Mouse (Mus musculus) cerebral cortex, adult 2 months (tissue): ENCODE results near the gene Flywch2.

Experiments
- WGBS: fragments of 180-500 bp; shearing (Covaris S2); methylation state at CpG from one replicate; pipeline ENCODE4 v1.1.7; 2018; 5-methylcytosine and 5-hydroxymethylcytosine counted together

Flywch2 gene

DNA sequence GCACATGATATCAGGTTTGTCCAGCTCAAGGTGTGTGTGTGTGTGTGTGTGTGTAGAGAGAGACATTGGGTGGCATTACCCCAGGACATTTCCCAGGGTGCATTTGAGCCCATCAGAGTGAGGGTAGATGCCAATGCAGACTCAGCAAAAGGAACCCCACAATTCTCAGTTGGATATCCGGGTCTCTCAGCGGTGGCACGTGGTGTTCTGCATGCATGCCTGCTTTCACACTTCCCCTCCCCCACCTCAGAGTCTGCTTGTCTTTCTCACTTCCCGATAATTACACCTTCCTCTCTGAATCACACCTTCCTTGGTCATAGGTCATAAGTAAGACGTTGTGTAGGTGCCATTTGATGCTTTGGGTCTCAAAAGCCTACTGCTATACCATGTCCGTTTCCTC, 37.9 kb downstream of the Flywch2 start:
- 44% methylated on average over 6 of the region's 6 CpGs for WGBS

- WGBS = 87% methylated on average over 3 of the region's 3 CpGs
Observed at GRCm38 (mm10) chr17:23747471-23747870, 38.4 kb downstream of the Flywch2 start.

DNA sequence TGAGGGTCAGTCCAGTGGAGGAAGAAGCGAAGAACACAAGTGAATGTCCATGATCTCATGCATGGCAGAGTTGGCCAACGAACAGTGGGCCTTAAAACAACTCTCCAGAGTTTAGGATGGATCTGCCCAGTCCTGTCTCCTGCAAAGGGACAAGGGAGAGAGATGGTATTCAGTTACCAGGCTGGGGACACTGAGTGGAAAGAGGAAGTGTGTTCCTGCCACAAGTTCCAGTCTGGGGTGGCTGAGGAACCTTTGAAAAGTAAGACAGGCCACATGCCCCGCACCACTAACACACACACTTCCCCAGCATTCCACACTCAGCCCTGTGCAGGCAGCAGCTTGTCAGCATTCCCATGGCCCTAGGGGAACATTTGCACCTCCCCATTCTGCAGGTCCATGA, 39.1 kb downstream of the Flywch2 start:
- WGBS = 92% methylated on average over 3 of the region's 3 CpGs

GRCm38 (mm10) chr17:23746311-23746710, 39.6 kb downstream of the Flywch2 start:
- 25% methylated on average over 12 of the region's 12 CpGs for WGBS

- 1% methylated on average over 43 of the region's 45 CpGs for whole genome bisulfite sequencing
Observed at GRCm38 (mm10) chr17:23745301-23746251, 40.3 kb downstream of the Flywch2 start, which contains the start of gene Kremen2. Gene Kremen2 (minus strand): TSS chr17:23745833.

- WGBS = 9% methylated on average over 14 of the region's 14 CpGs
Observed at GRCm38 (mm10) chr17:23744651-23745050, 41.2 kb downstream of the Flywch2 start.

DNA sequence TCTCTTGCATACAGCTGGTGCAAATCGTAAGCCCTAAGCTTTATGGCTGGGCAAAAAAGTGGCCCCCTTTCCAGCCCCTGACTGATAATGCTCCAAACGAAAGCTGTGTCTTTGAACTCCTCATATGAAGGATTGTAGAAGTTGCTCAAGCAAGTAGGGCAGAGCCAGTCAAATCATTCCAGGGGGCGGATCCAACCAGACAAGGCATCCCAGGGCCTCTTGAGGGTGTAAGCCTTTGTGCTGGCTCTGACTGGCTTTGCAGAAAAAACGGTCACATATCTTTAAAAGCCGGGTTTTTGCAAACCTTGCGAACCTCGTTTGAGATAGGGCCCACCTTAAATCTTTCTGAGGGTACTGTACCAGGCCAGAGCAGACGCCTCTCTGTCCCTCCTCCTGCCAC, 41.8 kb downstream of the Flywch2 start:
- 68% methylated on average over 8 of the region's 8 CpGs for WGBS

DNA sequence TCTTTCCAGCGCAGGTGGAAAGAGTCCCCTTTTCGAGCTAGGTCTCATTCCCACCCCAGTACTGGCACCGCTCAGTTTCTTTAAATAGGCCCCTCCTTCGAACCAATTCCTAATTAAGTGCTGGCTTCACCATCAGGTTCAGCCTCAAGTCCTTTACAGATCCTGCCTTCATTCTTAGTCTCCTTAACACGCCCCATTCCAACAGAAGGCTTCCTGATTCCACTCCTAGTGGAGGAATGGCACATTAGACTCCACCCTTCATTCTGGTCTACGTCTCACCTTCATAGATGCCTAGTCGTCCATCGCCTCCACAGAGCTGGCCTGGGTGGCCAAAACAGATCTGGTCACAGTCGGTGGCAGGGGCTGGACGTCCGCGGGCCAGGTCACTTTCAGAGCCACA, 42.9 kb downstream of the Flywch2 start:
- 72% methylated on average over 12 of the region's 12 CpGs for WGBS

DNA sequence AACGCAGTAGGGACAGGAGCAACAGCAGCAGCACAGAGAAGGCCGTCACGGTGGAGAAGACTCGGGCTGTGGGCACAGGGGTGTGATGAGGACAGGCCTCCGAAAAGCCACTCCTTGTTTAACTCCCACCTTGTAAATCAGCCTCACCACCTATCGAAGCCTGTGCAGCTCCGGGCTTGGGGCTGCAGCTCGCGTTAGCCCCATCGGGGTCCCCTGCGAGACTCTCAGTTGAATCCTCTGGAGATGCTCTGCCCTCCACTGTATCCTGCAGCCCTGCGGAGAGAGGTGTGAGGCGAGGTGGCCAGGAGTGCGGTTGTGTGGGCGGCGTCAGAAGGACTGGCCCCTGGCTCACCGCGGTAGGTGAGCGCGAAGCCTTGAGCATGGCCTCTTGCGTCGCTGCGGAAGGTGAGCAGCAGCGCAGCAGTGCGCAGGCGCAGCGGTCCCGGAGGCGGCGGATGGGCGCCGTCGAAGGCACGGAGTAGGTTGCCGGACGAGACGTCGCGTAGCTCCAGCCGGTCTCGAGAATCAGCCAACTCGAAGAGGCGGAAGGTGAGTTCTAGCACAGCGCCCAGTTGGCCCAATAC, 43.6 kb downstream of the Flywch2 start:
- WGBS = 8% methylated on average over 44 of the region's 44 CpGs

DNA sequence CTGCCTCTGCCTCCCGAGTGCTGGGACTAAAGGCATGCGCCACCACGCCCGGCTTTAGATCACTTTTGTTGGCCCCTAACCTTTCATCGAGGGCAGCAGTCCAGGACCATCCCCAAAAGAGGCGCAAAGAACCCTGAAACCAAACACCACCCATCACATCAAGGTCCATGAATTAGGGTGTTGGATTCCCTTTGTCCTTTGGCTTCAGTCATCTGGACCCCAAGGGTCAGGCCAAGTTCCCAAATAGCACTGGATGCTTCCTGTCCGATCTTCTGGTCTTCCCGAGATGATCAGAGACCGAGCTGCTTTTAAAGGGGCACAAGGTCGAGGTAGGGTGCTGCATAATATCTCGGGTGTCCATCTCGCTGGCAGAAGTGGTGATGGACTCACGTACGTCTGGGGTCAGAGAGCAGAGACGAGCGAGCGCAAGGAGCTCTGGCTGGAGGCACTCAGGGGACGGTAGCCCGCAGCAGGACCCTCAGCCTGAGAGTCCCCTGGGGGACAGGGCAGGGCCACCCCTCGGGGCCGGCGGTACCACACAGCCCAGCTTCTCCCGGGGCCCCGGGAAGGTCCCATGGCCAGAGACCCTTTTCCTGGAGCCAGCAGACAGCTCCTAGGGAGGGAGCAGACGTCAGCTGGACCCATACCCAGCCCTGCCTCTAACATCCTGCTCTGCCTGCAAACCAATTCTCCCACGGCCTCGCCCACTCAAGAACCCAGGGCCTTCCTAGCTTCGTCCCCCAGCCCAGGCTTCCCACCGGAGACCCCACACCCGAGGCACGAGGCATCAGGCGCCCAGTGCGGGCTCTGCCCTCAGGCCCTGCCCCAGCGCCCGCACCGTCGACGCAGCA, 44.3 kb downstream of the Flywch2 start:
- WGBS = 47% methylated on average over 38 of the region's 38 CpGs

- 6% methylated on average over 13 of the region's 13 CpGs for WGBS
Observed at GRCm38 (mm10) chr17:23740598-23741021, 45.3 kb downstream of the Flywch2 start, which contains the start of gene Paqr4. Gene Paqr4 (minus strand): TSS chr17:23740867.

- WGBS = under 1% methylated on average over 46 of the region's 46 CpGs
Observed at GRCm38 (mm10) chr17:23740136-23740584, 45.7 kb downstream of the Flywch2 start.

DNA sequence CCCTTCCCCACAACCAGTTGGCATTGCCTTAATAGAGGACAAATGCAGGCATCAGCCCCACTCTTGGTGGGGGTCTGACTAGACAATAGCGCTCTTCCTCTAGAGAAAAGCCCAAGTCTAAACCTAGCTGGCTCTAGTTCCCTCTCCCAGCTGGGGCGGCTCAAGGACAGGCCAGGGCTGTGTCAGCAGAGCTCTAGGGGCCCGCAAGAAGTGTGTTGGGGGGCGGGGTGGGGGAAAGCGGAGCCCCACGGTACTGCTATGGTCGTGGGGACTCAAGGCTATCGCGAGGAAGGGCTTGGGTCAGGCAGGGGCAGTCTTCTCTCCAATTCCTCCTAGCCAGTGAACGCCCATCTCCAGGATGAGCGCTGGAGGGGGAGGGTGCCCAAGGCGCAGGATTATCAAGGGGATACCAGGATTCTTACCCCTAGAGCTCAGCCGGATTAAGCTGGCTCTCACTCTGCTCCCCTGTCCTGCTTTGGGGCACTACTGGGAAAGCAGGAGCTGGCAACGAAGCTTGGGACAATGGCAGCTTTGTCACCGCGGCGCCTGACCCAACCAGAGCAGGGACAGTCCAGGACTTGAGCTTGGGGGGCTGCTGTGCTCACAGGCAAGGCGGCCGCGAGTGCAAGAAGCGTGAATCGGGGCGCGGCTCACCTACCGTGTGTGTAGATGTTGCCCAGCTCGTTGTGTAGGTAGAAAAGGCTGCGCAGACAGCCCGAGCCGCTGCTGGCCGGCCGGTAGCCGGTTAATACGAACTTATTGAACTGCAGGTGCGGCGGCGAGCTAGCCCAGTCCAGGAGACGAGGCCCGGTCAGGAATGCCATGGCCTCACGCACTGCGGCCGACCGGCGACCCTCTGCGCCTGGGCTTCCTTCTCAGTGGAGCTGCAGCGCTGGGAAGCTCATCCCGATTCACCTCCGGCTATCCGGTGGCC, 46.4 kb downstream of the Flywch2 start:
- WGBS = 2% methylated on average over 48 of the region's 48 CpGs

DNA sequence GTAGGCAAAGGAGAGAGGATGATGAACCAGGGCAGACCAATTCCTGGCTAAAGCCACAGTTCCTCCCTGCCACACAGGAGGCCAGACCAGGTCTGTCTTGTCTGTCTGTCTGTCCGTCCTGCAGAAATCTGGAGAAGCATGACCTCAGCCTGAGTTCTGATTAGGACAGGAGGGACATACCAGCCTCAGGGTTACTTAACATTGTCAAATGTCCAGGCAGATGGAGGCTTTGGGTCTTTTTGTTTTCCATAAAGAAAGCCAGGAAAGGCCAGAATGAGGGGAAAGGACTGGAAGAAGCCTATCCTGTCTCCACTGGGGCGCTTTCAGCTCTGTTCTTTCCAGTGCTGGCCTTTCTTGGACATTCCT, 47.1 kb downstream of the Flywch2 start:
- WGBS = 60% methylated on average over 2 of the region's 2 CpGs

GRCm38 (mm10) chr17:23737493-23738445, 48.1 kb downstream of the Flywch2 start:
- WGBS = 78% methylated on average over 15 of the region's 15 CpGs

- WGBS = 40% methylated on average over 1 of the region's 1 CpGs
Observed at GRCm38 (mm10) chr17:23734341-23734740, 51.5 kb downstream of the Flywch2 start.

DNA sequence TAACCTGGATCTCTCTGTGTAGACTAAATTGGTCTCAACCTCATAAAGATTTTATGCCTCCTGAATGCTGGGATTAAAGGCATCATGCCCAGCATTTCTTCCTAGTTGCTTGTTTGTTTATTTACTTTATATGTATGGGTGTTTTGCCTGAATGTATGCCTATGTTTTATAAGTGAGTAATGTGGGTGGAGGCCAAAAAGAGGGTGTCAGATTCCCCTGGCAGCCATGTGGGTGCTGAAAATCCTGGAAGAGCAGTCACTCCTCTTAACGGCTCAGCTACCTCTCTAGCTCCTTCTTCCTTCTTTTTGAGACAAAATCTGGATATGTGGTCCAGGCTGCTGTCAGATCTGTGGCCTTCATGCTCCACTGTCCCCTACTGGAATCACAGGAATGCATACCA, 55.4 kb downstream of the Flywch2 start:
- 43% methylated on average over 1 of the region's 1 CpGs for WGBS
